Mouse (Mus musculus) liver, embryonic 15.5 days (tissue): Measurements from ENCODE around the gene Slit3. TPM values are rescaled to one million over a fixed set of nuclear protein-coding genes. Genes with fewer than 3 reads are reported as not detected.

ENCODE experiments used
- ATAC-seq: fragments of 200-750 bp; cut with Nextera tagmentation; 2 replicates; pipeline ENCODE4 v1.8.0; 2017; ENCODE audit warnings: moderate number of reproducible peaks, mild to moderate bottlenecking, moderate library complexity; ENCODE audit not compliant: insufficient read depth
- H3K27ac ChIP-seq: fragments of 300-500 bp; sonication (generic); replicated peaks from 2 replicates; pipeline ENCODE4 v1.5.1; 2015; ENCODE audit warnings: mild to moderate bottlenecking, inconsistent platforms
- H3K27me3 ChIP-seq: fragments of 300-500 bp; sonication (generic); 2 replicates; pipeline ENCODE4 v1.6.1; 2015; ENCODE audit warnings: mild to moderate bottlenecking, inconsistent platforms
- H3K36me3 ChIP-seq: fragments of 300-500 bp; sonication (generic); replicated peaks from 2 replicates; pipeline ENCODE4 v1.6.1; 2015; ENCODE audit warnings: moderate library complexity, mild to moderate bottlenecking, inconsistent platforms
- H3K4me1 ChIP-seq: fragments of 300-500 bp; sonication (generic); replicated peaks from 2 replicates; pipeline ENCODE4 v1.6.1; 2015; ENCODE audit warnings: inconsistent platforms
- H3K4me2 ChIP-seq: fragments of 300-500 bp; sonication (generic); 2 replicates; pipeline ENCODE4 v1.6.1; 2015; ENCODE audit warnings: moderate library complexity, mild to moderate bottlenecking, inconsistent platforms
- H3K4me3 ChIP-seq: fragments of 300-500 bp; sonication (generic); replicated peaks from 2 replicates; pipeline ENCODE4 v1.5.1; 2015; ENCODE audit warnings: mild to moderate bottlenecking, inconsistent platforms
- H3K9ac ChIP-seq: fragments of 300-500 bp; sonication (generic); 2 replicates; pipeline ENCODE4 v1.6.1; 2015; ENCODE audit warnings: moderate library complexity, mild to moderate bottlenecking, inconsistent platforms
- H3K9me3 ChIP-seq: fragments of 300-500 bp; sonication (generic); replicated peaks from 2 replicates; pipeline ENCODE4 v1.6.1; 2016; ENCODE audit warnings: inconsistent platforms
- WGBS: fragments of 180-500 bp; shearing (Covaris S2); methylation state at CpG from one replicate; pipeline ENCODE4 v1.1.7; 2015; ENCODE audit warnings: mixed read lengths; ENCODE audit not compliant: insufficient replicate concordance; 5-methylcytosine and 5-hydroxymethylcytosine counted together
- polyA plus RNA-seq: library from polyadenylated mRNA; unstranded; fragments of >200 nt; fragmentation: Nextera tagmentation; extraction: Ambion mirVana; gene quantifications from 2 replicates; pipeline ENCODE4 v1.2.1, GENCODE M21; 2015

The Slit3 gene
- polyA plus RNA-seq, 1 experiment from 2014 or later, result 0.20 TPM

- H3K36me3 ChIP-seq, result no peaks in the 10 kb centered on the region
- H3K27ac ChIP-seq, result no peak overlapping the region
- WGBS, result 50% methylated on average over 3 of the region's 3 CpGs
- no peak overlapping the region for H3K4me3 ChIP-seq
- no peak overlapping the region for H3K9ac ChIP-seq
- H3K9me3 ChIP-seq, result no peaks in the 10 kb centered on the region
- no peaks in the 10 kb centered on the region for H3K27me3 ChIP-seq
- H3K4me1 ChIP-seq, result no peaks in the 10 kb centered on the region
- no peak for ATAC-seq
- H3K4me2 ChIP-seq, result no peak overlapping the region
Measured at GRCm38 (mm10) chr11:35331476-35331875, 210.5 kb downstream of the Slit3 start.

- Histone ChIP-seq H3K9ac (no peak overlapping the region), H3K27me3 (no peaks in the 10 kb centered on the region), H3K4me1 (no peaks in the 10 kb centered on the region), H3K4me2 (no peak overlapping the region), H3K4me3 (no peak overlapping the region), H3K36me3 (no peaks in the 10 kb centered on the region), H3K9me3 (no peaks in the 10 kb centered on the region), H3K27ac (no peak overlapping the region)
- 68% methylated on average over 8 of the region's 8 CpGs for WGBS
- ATAC-seq, result no peak
Measured at GRCm38 (mm10) chr11:35336558-35336957, 215.5 kb downstream of the Slit3 start.

- 66% methylated on average over 8 of the region's 8 CpGs for WGBS
- no peak overlapping the region for H3K9ac ChIP-seq
- no peaks in the 10 kb centered on the region for H3K27me3 ChIP-seq
- H3K36me3 ChIP-seq, result no peaks in the 10 kb centered on the region
- no peak for ATAC-seq
- H3K27ac ChIP-seq, result no peak overlapping the region
- H3K4me1 ChIP-seq, result no peaks in the 10 kb centered on the region
- no peak overlapping the region for H3K4me2 ChIP-seq
- H3K4me3 ChIP-seq, result no peak overlapping the region
- H3K9me3 ChIP-seq, result no peaks in the 10 kb centered on the region
Measured at GRCm38 (mm10) chr11:35337493-35337892, 216.5 kb downstream of the Slit3 start.

- Histone ChIP-seq H3K36me3 (no peaks in the 10 kb centered on the region), H3K4me3 (no peak overlapping the region), H3K9ac (no peak overlapping the region), H3K4me2 (no peak overlapping the region), H3K27me3 (no peaks in the 10 kb centered on the region), H3K9me3 (no peaks in the 10 kb centered on the region), H3K4me1 (no peaks in the 10 kb centered on the region), H3K27ac (no peak overlapping the region)
- WGBS, result 69% methylated on average over 19 of the region's 19 CpGs
- no peak for ATAC-seq
Measured at GRCm38 (mm10) chr11:35337927-35338819, 217.1 kb downstream of the Slit3 start.

GRCm38 (mm10) chr11:35340752-35341151, 219.7 kb downstream of the Slit3 start:
- no peak overlapping the region for H3K4me2 ChIP-seq
- 68% methylated on average over 6 of the region's 6 CpGs for WGBS
- no peaks in the 10 kb centered on the region for H3K9me3 ChIP-seq
- no peaks in the 10 kb centered on the region for H3K4me1 ChIP-seq
- H3K4me3 ChIP-seq, result no peak overlapping the region
- no peaks in the 10 kb centered on the region for H3K27me3 ChIP-seq
- no peak overlapping the region for H3K27ac ChIP-seq
- no peaks in the 10 kb centered on the region for H3K36me3 ChIP-seq
- H3K9ac ChIP-seq, result no peak overlapping the region
- ATAC-seq, result no peak

- no peaks in the 10 kb centered on the region for H3K4me1 ChIP-seq
- H3K4me3 ChIP-seq, result no peak overlapping the region
Measured at GRCm38 (mm10) chr11:35342486-35342885, 221.5 kb downstream of the Slit3 start.

GRCm38 (mm10) chr11:35345696-35346480, 224.9 kb downstream of the Slit3 start:
- no peak overlapping the region for H3K9ac ChIP-seq
- no peaks in the 10 kb centered on the region for H3K36me3 ChIP-seq
- 59% methylated on average over 13 of the region's 13 CpGs for WGBS
- no peak overlapping the region for H3K27ac ChIP-seq
- no peak overlapping the region for H3K4me3 ChIP-seq
- no peak overlapping the region for H3K4me2 ChIP-seq
- no peaks in the 10 kb centered on the region for H3K4me1 ChIP-seq
- no peaks in the 10 kb centered on the region for H3K27me3 ChIP-seq
- no peaks in the 10 kb centered on the region for H3K9me3 ChIP-seq
- ATAC-seq, result no peak

More at GRCm38 (mm10) chr11:35342486-35342885, 221.5 kb downstream of the Slit3 start:
- Histone ChIP-seq H3K9ac (no peak overlapping the region), H3K9me3 (no peaks in the 10 kb centered on the region), H3K36me3 (no peaks in the 10 kb centered on the region), H3K27me3 (no peaks in the 10 kb centered on the region), H3K27ac (no peak overlapping the region), H3K4me2 (no peak overlapping the region)
- 60% methylated on average over 5 of the region's 5 CpGs for WGBS
- no peak for ATAC-seq

GRCm38 (mm10) chr11:35348099-35348498, 227.1 kb downstream of the Slit3 start:
- ATAC-seq, result no peak
- Histone ChIP-seq H3K27ac (no peak overlapping the region), H3K9me3 (no peaks in the 10 kb centered on the region), H3K36me3 (no peaks in the 10 kb centered on the region), H3K27me3 (no peaks in the 10 kb centered on the region), H3K4me3 (no peak overlapping the region), H3K4me1 (no peaks in the 10 kb centered on the region), H3K4me2 (no peak overlapping the region), H3K9ac (no peak overlapping the region)
- 45% methylated on average over 4 of the region's 4 CpGs for WGBS

GRCm38 (mm10) chr11:35350968-35351367, 229.9 kb downstream of the Slit3 start:
- no peak for ATAC-seq

GRCm38 (mm10) chr11:35351376-35351775, 230.4 kb downstream of the Slit3 start:
- Histone ChIP-seq H3K4me3 (no peak overlapping the region), H3K27ac (no peak overlapping the region), H3K9me3 (no peaks in the 10 kb centered on the region), H3K36me3 (no peaks in the 10 kb centered on the region), H3K4me1 (no peaks in the 10 kb centered on the region), H3K4me2 (no peak overlapping the region), H3K27me3 (no peaks in the 10 kb centered on the region), H3K9ac (no peak overlapping the region)
- WGBS, result 23% methylated on average over 2 of the region's 2 CpGs
- ATAC-seq, result no peak

More at GRCm38 (mm10) chr11:35350968-35351367, 229.9 kb downstream of the Slit3 start:
- no peaks in the 10 kb centered on the region for H3K36me3 ChIP-seq
- H3K4me2 ChIP-seq, result no peak overlapping the region
- no peaks in the 10 kb centered on the region for H3K27me3 ChIP-seq
- no peaks in the 10 kb centered on the region for H3K9me3 ChIP-seq
- H3K4me3 ChIP-seq, result no peak overlapping the region
- no peaks in the 10 kb centered on the region for H3K4me1 ChIP-seq
- H3K27ac ChIP-seq, result no peak overlapping the region
- no peak overlapping the region for H3K9ac ChIP-seq
- 43% methylated on average over 4 of the region's 4 CpGs for WGBS

GRCm38 (mm10) chr11:35355811-35356210, 234.8 kb downstream of the Slit3 start:
- WGBS, result 72% methylated on average over 4 of the region's 4 CpGs
- Histone ChIP-seq H3K27ac (no peak overlapping the region), H3K4me1 (no peaks in the 10 kb centered on the region), H3K4me2 (no peak overlapping the region), H3K4me3 (no peak overlapping the region), H3K27me3 (no peaks in the 10 kb centered on the region), H3K9me3 (no peaks in the 10 kb centered on the region), H3K36me3 (no peaks in the 10 kb centered on the region), H3K9ac (no peak overlapping the region)
- ATAC-seq, result no peak
